Mouse (Mus musculus): Measurements from ENCODE around the gene Csrnp1.

GRCm38 (mm10) chr9:119966221-119966910 lies 18.1 kb downstream of the Csrnp1 start:
- TF ChIP-seq POLR2A (IDR thresholded peaks at IDR 0.05; ENCODE audit: borderline replicate concordance, control insufficient read depth, low read depth, low read length) (no peak), CTCF (IDR thresholded peaks at IDR 0.05; ENCODE audit: control insufficient read depth, insufficient read depth, low read length) (no peak)

Measured in bone marrow, adult 2 months (tissue).